Mouse (Mus musculus) testis, adult 2 months (tissue): ENCODE results near the gene Cmss1.

ENCODE experiments used
- CTCF ChIP-seq: fragments of 200-500 bp; IDR thresholded peaks from 2 replicates; pipeline ENCODE4 v1.5.1; 2012; ENCODE audit warnings: low read depth, mild to moderate bottlenecking, inconsistent platforms, low read length, moderate library complexity; ENCODE audit not compliant: control insufficient read depth, insufficient read depth, insufficient replicate concordance
- POLR2A ChIP-seq: fragments of 200-500 bp; IDR thresholded peaks from 2 replicates; pipeline ENCODE4 v1.6.1; 2012; ENCODE audit warnings: low read depth, mild to moderate bottlenecking, inconsistent platforms, low read length, moderate library complexity; ENCODE audit not compliant: control insufficient read depth

- TF ChIP-seq CTCF (no peak), POLR2A (no peak)
Measured at GRCm38 (mm10) chr16:57372156-57372555, 234.5 kb downstream of the Cmss1 start.
